Mouse (Mus musculus) cerebellum, adult 2 months (tissue): ENCODE results near the gene Olfr262.

ENCODE experiments used
- CTCF ChIP-seq: fragments of 200-500 bp; IDR thresholded peaks from 2 replicates; pipeline ENCODE4 v1.5.1; 2011; ENCODE audit warnings: low read depth, mild to moderate bottlenecking, control low read depth, low read length, moderate library complexity, borderline replicate concordance; ENCODE audit not compliant: insufficient read depth
- POLR2A ChIP-seq: fragments of 200-500 bp; IDR thresholded peaks from 2 replicates; pipeline ENCODE4 v1.6.1; 2011; ENCODE audit warnings: low read length, control low read depth, borderline replicate concordance; ENCODE audit not compliant: insufficient read depth

DNA sequence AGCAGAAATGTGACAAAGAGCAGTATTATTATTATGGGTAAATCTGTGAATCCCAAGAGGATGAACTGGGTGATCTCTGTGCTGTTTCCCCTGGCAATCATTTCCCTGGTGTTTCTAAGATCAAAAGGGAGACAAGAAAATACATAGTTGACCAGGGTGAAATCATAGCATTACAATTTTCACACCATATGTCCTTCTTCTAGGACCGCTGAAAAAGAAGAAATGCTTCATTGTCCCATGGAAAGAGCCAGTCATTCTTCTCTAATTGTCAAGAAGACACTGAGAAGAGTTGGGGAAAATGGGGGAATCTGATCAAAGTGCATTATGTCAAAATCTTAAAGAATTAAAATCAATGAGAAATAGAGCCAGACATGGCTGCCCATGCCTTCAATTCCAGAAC, at the start of gene Olfr262:
- TF ChIP-seq CTCF (no peak), POLR2A (no peak)
